Mouse (Mus musculus) kidney, adult 8-10 months (tissue): ENCODE measurements around the gene Ift43.

Experiments used
- DNase-seq, 2 experiments: peaks; one replicate each; pipeline ENCODE4 v3.0.0; 2022

Ift43 gene

DNA sequence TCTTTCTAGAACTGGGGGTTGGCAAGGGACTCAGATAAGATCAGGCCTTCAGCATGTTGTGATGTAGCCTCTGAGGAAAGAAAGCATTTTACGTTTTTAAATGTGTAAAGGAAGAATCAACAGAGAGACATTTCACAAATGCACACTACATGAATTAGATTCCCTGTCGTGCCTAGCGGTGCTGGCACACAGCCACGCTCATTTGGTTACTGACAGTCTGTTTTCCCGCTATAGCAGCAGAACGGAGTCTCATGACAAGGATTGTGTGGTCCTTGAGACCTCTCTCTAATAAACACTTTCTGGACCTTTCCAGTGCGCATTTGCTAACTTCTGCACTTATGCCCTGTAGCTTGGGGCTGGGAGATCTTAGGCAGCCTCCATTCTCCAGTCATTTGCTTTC lies 96.9 kb downstream of the Ift43 start:
- no peak for DNase-seq

DNA sequence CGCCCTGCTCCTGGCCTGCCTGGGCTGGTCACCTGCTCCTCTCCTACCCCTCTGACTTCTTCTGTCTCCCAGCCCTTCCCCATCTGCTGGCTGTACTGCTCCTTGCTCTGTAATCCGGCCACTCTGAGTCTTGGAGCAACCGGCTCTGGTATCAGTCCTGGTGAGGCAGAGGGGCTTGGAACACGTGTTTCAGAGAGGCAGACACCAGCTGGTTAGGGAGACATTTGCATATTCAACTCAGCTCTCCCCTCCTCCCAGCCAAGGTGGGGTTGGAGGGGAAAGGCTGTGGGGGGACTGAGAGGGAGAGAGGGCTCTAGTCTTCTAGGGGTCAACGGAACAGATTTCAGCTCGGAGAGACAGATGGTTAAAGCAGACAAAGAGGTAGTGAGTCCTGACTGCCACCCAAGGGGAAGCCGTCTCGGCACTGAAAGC lies 99.0 kb downstream of the Ift43 start:
- no peak for DNase-seq

DNA sequence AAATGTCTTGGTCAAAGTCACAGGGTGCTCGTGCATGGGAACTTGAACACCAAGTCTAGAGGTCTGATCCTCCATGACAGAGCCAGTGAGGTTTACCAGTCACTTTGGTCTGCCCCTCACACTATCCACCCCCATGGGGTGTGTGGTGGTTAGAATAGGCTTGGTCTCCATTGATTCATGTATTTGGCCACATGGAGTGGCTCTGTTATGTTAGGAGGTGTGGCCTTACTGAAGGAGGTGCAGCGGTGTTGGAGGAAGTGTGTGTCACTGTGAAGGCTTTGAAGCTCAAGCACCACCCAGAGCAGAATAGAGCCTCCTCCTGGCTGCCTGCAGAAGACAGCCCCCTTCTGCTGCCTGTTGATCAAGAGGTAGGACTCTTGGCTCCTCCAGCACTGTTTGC lies 99.5 kb downstream of the Ift43 start:
- no peak for DNase-seq

DNA sequence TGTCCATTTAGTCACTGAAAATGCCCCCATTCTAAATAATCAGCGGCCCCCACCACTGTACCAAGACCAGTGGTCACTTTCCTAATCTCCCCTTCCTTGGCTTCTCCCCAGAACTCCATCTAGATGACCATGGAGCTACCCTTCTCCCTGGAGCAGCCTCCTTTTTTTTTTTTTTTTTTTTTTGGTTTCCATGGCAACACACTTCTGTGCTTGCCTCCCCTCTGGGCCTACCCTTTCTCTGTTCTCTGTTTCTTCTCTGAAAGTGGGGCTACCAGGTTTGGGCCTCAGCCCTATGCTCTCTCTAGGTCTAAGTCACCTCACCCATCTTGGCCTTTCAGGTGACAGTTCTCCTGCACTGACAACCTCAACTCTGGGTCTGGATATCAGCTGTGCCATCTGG lies 100.1 kb downstream of the Ift43 start:
- DNase-seq: no peak

DNA sequence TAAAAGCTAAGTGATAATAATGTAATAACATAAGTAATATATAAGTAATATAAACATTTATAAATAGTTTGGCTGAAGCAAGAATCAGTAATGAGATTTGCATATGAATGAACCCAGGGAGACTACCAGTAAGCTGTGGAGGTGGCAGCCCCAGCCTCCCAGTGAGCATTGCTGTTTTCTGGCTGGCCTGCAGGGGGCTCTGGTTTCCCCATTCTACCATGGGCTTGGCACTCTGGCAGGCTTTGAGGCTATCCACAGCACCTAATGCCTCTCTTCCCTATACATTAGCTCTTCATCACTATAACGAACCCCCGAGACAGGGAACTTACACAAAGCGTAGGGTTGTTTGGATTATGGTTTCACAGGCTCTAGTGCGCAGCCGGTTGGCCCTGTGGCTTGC lies 105.8 kb downstream of the Ift43 start:
- DNase-seq: peak in 1 of 2 experiments; percentile 10

DNA sequence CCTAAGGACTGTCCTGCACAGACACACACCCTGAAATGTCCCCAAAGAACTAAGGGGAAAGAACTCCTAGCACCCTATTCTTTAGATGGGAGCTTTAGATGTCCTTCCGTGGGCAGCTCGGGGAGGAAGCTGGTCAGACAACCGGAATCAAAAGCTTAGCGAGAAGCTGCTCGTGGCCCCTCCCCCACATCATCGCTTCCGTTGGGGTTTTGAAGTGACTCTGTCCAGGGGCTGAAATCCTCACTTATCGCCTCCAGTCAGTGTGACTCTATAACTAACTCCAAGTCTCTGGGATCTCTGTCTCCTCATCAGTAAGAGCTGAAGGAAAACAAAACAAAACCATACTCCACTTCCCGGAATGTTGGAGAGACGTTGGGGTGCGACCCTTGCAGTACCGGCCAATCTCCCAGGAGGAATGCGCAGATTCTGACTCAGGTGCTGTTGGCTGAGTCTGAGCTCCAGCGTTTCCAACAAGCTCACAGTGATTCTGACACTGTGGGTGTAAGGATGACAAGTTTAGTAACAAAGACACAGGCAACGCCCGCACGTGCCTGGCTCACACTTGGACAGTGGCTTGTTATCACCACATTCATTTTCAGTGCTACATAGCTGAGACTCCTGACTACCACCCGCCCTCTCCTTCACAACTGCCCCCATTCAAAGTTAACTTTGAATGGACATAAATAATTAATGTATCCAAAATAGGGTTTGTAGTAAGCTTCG lies 107.4 kb downstream of the Ift43 start:
- no peak for DNase-seq

DNA sequence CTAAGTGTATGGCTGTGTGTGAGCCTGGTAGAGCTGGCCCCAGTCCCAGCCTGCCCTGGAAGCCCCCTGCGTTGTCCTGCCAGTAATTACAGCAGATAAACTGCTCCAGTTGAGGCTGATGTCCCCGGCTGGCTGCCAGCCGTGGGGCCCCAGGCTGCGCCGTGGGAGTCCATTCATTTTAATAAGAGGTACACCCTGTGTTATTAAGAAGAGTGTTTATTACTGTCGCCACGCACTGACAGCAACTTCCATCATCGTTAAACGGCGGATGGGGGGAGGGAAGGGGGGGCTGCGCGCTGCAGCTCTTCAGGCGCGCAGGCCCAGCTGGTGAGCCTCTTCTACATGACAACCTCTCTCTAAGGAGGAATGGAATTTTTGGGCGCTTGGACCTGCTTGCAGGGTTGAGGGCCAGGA lies 109.7 kb downstream of the Ift43 start:
- no peak for DNase-seq

DNA sequence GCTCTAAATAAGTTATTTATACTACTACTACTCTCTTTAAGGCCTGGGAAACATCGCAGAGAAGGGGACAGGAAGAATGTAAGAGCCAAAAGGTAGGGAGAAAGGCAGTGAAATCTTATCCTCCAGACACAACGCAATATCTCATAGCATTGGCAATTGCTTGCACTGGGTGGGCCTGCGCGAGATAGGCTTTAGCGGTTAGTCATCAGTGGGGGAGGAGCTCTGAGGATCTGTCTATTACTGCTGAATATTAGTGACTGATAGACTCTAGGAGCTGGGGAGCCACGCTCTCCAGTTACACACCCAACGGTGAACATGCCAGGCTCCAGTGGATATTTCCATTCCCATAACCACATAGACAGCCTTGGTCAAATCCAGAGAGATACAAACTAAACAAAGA lies 114.6 kb downstream of the Ift43 start:
- DNase-seq: no peak

DNA sequence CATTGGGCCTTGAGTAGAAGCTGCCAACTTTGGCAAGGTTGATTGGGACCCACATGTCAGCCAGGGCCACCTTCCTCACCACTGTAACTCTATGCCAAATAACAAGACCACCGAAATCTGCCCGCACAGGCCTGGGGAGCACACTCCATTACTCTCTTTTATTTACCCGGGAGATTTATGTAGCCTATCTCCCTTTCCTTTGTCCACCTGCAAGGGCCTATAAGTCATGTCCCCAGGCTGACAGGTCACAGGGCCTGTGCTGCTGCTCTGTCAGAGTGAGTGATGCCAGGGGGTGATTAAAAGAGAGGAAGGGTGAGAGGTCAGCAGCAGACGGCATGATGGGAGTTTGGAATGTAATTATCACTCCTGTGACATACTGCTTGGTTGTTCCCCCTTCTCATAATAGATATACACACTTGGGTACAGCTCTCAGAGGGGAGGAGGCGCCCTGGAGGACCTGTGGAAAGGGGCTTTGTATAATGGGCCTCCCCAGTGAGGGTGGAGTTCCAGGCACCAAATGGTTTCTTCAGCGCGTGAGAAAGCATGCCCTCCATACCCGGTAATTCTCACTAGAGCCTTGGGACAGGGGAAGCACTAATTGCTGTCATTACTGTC lies 121.2 kb downstream of the Ift43 start:
- no peak for DNase-seq

DNA sequence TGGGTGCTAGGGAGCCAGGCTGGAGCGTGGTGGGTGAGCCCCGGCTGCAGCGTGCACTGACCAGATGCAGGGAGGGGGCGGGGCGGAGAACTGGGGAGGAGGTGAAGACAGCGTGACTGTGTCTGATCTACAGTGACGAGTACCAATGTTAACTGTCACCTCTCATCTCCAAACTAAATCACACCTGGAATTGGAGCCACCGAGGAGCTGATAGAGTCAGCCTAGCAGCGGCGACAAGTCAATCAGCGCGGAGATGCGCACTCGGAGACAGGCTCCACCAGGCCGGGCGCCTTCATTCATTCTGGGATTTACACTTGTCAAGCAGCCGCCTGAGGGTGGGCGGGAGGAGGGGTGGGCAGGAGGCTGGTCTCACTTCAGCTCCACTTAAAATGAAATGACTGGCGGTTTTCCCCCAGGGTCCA lies 128.8 kb downstream of the Ift43 start:
- DNase-seq: no peak
